Mouse (Mus musculus): ENCODE data around the gene Ina.

Ina gene

GRCm38 (mm10) chr19:47050271-47051032, 36.0 kb downstream of the Ina start, which contains the start of gene Pcgf6:
Gene Pcgf6 (minus strand): TSS chr19:47050906.
- in situ Hi-C loops (cut with MboI, MseI), result no loop called here

GRCm38 (mm10) chr19:47052927-47053326, 38.4 kb downstream of the Ina start:
- in situ Hi-C loops (cut with MboI, MseI), result no loop called here

GRCm38 (mm10) chr19:47053471-47053870, 39.0 kb downstream of the Ina start:
- in situ Hi-C loops (cut with MboI, MseI), result no loop called here

GRCm38 (mm10) chr19:47057684-47058083, 43.2 kb downstream of the Ina start:
- in situ Hi-C loops (cut with MboI, MseI), result no loop called here

- in situ Hi-C loops (cut with MboI, MseI), result no loop called here
Measured at GRCm38 (mm10) chr19:47065860-47066259, 51.4 kb downstream of the Ina start.

- in situ Hi-C loops (cut with MboI, MseI), result no loop called here
Measured at GRCm38 (mm10) chr19:47067096-47067882, 52.8 kb downstream of the Ina start, which contains the start of gene Taf5. Gene Taf5 (plus strand): TSS chr19:47067746.

GRCm38 (mm10) chr19:47067924-47068611, 53.6 kb downstream of the Ina start:
- in situ Hi-C loops (cut with MboI, MseI), result no loop called here

Data from regulatory T cell (primary cell).